Mouse (Mus musculus): ENCODE data around the gene Pdap1.
"Not testable (repeated sequence)": the region's sequence is repeated elsewhere in the genome, so short reads cannot be mapped to it uniquely, and the experiment has no call there.

The Pdap1 gene

DNA sequence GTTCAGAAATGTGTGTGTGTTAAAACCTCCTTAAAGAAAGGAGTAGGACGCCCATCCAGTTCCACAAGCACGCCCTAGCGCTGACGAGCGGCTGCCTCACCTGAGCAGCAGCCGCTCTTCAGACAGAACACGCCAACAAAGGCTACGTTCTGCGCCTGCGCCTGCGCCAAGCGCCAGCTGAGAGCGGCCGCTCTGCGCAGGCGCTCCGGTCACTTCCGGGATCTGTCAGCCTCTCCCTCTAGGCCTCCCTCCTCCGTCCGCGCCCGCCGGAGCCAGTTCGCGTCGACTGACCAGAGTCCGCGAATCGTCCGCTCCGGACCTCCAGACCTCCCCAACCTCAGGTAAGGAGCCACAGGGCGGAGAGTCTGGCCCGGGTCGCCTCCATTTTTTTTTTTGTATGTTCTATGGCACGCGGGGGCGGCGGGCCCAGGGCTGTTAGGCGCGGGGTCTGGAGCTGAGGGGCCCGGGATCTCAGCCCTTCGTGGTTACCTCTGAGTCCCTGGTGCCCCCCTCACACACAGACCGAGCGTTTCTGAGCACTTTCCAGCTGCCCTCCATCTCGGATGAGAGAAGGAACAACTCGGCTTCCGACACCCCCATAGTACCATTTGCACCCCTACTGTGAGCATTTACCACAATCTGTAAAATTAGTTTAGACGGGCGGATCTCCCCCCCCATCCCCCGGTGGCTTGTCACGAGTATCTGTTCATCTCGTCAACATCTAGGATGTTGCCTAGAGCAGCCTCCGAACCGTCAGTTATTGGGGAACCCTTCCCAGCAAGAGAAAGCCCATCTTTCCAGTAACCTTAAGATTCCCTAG is 56.2 kb downstream of the Pdap1 start, which contains the start of the genes Arpc1a and Kpna7:
Gene Arpc1a (plus strand): TSS at position 199 of the 820 bp plus-strand sequence.
Gene Kpna7 (minus strand): TSS at position 399 of the 820 bp plus-strand sequence.
- in situ Hi-C loops (cut with MboI; ENCODE audit: low sequenced_read_pairs) = no loop called here

DNA sequence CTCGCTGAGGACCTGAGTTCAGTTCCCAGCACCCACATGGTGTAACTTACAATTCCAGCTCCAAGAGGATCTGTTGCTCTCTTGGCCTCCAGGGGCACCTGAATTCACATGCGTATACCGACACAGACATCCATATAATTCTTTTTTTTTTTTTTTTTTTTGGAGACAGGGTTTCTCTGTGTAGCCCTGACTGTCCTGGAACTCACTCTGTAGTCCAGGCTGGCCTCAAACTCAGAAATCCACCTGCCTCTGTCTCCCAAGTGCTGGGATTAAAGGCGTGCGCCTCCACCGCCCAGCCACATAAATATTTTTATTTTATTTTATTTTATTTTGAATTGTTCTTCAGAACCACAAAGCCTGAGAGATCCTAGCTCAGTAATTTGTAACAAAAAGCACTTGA is 56.8 kb downstream of the Pdap1 start:
- in situ Hi-C loops (cut with MboI; ENCODE audit: low sequenced_read_pairs) = not testable (repeated sequence)

DNA sequence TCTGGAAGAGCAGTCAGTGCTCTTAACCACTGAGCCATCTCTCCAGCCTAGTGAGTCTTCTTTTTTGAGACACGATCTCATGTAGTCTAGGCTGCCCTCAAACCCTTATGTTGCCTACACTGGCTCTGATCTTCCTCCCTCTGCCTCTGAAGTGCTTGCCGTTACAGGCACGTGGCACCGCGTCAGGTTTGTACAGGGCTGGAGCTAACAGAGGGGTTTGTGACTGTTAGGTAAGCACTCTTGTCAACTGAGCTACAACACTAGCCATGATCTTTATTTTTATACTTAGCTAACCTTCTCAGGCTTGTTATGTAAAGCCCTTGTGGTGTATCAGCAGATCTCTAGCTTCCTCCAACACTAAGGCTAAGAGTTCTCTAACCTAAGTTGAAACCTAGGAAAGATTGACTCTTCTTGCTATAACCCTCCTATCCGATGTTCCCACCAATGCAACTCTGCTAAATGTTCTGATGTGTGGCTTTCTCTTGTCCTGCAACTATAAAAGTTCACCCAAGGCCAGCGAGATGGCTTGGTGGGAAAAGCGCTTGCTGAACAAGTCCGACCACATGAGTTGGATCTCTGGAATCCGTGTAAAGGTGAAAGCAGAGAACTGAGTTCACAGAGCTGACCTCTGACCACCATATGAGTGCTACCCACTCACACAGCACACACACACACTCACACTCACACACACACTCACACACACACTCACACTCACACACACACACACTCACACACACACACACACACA is 58.0 kb downstream of the Pdap1 start:
- in situ Hi-C loops (cut with MboI; ENCODE audit: low sequenced_read_pairs) = no loop called here

Data from CH12F3 (cell line).